ENCODE assay signal across 8 mouse cellular contexts in genomic region chr4:130874601-130875000, GRCm38 (mm10). TPM values are rescaled to one million over a fixed set of nuclear protein-coding genes. Genes with fewer than 3 reads are reported as not detected.
DNase-seq lines count a peak whose midpoint lies in the region; ATAC-seq and TF ChIP-seq lines count a peak whose summit lies in the region.

No protein-coding gene starts in this region.

- H3K27me3 ChIP-seq in MEL (ENCODE audit: control insufficient read depth in 1 of 2, insufficient read depth in 2 of 2, low read length in 2 of 2), result no peaks in the 10 kb centered on the region
- H3K27me3 ChIP-seq in embryonic facial prominence, embryonic 14.5 days (replicated peaks; ENCODE audit: control insufficient read depth, insufficient read depth, low read length), result 0 out of 2 replicates have a peak, but pooled peaks cover 5% of the 10 kb centered on the region
- H3K27me3 ChIP-seq in heart, postnatal 0 days (ENCODE audit: control insufficient read depth, insufficient read depth, low read length), result peaks cover 7% of the 10 kb centered on the region; the same call in 1 of the 2 replicates
- H3K27me3 ChIP-seq in neural tube, embryonic 14.5 days (ENCODE audit: control insufficient read depth, insufficient read depth, low read length), result no peaks in the 10 kb centered on the region; the same call in 1 of the 2 replicates

- H3K27ac ChIP-seq in MEL (ENCODE audit: control insufficient read depth, low read depth, low read length), result no peak overlapping the region
- H3K27ac ChIP-seq in embryonic facial prominence, embryonic 14.5 days (replicated peaks; ENCODE audit: low read depth, low read length), result no peak overlapping the region
- no peak overlapping the region for H3K27ac ChIP-seq in heart, postnatal 0 days (ENCODE audit: low read depth)
- no peak overlapping the region for H3K27ac ChIP-seq in neural tube, embryonic 14.5 days (ENCODE audit: low read depth, low read length)

- peak; percentile 68 for DNase-seq in MEL (ENCODE audit: low read depth, low spot score)
- peak; percentile 86 for DNase-seq in adrenal gland, adult 2 months
- peak; percentile 94 for DNase-seq in embryonic facial prominence, embryonic 14.5 days (ENCODE audit: low spot score)
- peak; percentile 87 for DNase-seq in heart, postnatal 0 days (ENCODE audit: low spot score)
- peak; percentile 87 for DNase-seq in kidney, postnatal 14 days
- no peak for DNase-seq in spleen, postnatal 4 days (ENCODE audit: low spot score in 2 of 2)
- no peak for DNase-seq in left cerebral cortex, postnatal 25 days (ENCODE audit: low spot score in 2 of 2)

- no peaks in the 10 kb centered on the region for H3K36me3 ChIP-seq in MEL (ENCODE audit: control insufficient read depth in 1 of 2, insufficient read depth in 2 of 2, low read length in 2 of 2)
- no peaks in the 10 kb centered on the region for H3K36me3 ChIP-seq in embryonic facial prominence, embryonic 14.5 days (ENCODE audit: control insufficient read depth, insufficient read depth, low read length)
- H3K36me3 ChIP-seq in heart, postnatal 0 days (replicated peaks; ENCODE audit: control insufficient read depth, insufficient read depth, low read length), result no peaks in the 10 kb centered on the region
- H3K36me3 ChIP-seq in neural tube, embryonic 14.5 days (ENCODE audit: control insufficient read depth, insufficient read depth, low read length), result no peaks in the 10 kb centered on the region

- no peak overlapping the region for H3K4me3 ChIP-seq in MEL (ENCODE audit: control insufficient read depth in 1 of 2, insufficient read depth in 1 of 2, low read depth in 2 of 2, low read length in 2 of 2)
- no peak overlapping the region for H3K4me3 ChIP-seq in embryonic facial prominence, embryonic 14.5 days (ENCODE audit: low read depth, low read length)
- H3K4me3 ChIP-seq in heart, postnatal 0 days (ENCODE audit: low read depth, low read length), result no peak overlapping the region
- H3K4me3 ChIP-seq in neural tube, embryonic 14.5 days (ENCODE audit: low read depth, low read length), result no peak overlapping the region

- TF ChIP-seq RAD21 in MEL (IDR thresholded peaks at IDR 0.05; ENCODE audit: low read depth, low read length), result no peak

- peak; percentile 27; the same call in 1 of the 2 replicates for ATAC-seq in embryonic facial prominence, embryonic 14.5 days (ENCODE audit: low read depth)
- peak; percentile 73 for ATAC-seq in heart, postnatal 0 days (ENCODE audit: insufficient read depth, low read depth)
- ATAC-seq in neural tube, embryonic 14.5 days (ENCODE audit: low read depth), result peak; percentile 48; the same call in 1 of the 2 replicates

- H3K79me2 ChIP-seq in MEL (ENCODE audit: control insufficient read depth, insufficient read depth, low read length, poor library complexity), result no peaks in the 10 kb centered on the region

- no peak overlapping the region; the same call in 1 of the 2 replicates for H3K4me2 ChIP-seq in embryonic facial prominence, embryonic 14.5 days (ENCODE audit: low read depth, low read length)
- no peak overlapping the region for H3K4me2 ChIP-seq in heart, postnatal 0 days (ENCODE audit: low read depth, low read length)
- H3K4me2 ChIP-seq in neural tube, embryonic 14.5 days (ENCODE audit: low read depth, low read length), result no peak overlapping the region

- intact Hi-C loops in left cerebral cortex, postnatal 25 days (cut with DNase I), result no loop called here

- TF ChIP-seq CTCF in MEL (IDR thresholded peaks at IDR 0.05 in 2 of 3, conservative IDR thresholded peaks at IDR 0.05 in 1 of 3; ENCODE audit: control insufficient read depth in 1 of 3, insufficient read depth in 1 of 3, low read depth in 2 of 3, low read length in 3 of 3, poor library complexity in 1 of 3, severe bottlenecking in 1 of 3), result no peak
- no peak for TF ChIP-seq CTCF in heart, postnatal 0 days (IDR thresholded peaks at IDR 0.05; ENCODE audit: low read depth)

- no peaks in the 10 kb centered on the region for H3K9me3 ChIP-seq in MEL (replicated peaks; ENCODE audit: insufficient read depth, low read length)
- H3K9me3 ChIP-seq in embryonic facial prominence, embryonic 14.5 days (ENCODE audit: control insufficient read depth, low read length), result no peaks in the 10 kb centered on the region
- no peaks in the 10 kb centered on the region for H3K9me3 ChIP-seq in heart, postnatal 0 days (replicated peaks; ENCODE audit: control insufficient read depth, low read length)
- H3K9me3 ChIP-seq in neural tube, embryonic 14.5 days (ENCODE audit: control insufficient read depth, low read length), result no peaks in the 10 kb centered on the region

- no peaks in the 10 kb centered on the region for H3K4me1 ChIP-seq in MEL (ENCODE audit: control insufficient read depth in 1 of 2, insufficient read depth in 2 of 2, low read length in 2 of 2)
- peaks cover 28% of the 10 kb centered on the region for H3K4me1 ChIP-seq in embryonic facial prominence, embryonic 14.5 days (ENCODE audit: control insufficient read depth, insufficient read depth, low read length)
- H3K4me1 ChIP-seq in heart, postnatal 0 days (ENCODE audit: control insufficient read depth, insufficient read depth), result peaks cover 9% of the 10 kb centered on the region
- peaks cover 26% of the 10 kb centered on the region for H3K4me1 ChIP-seq in neural tube, embryonic 14.5 days (ENCODE audit: control insufficient read depth, insufficient read depth, low read length)

- 13% methylated on average over 10 of the region's 10 CpGs for WGBS in embryonic facial prominence, embryonic 14.5 days
- 13% methylated on average over 10 of the region's 10 CpGs for WGBS in heart, postnatal 0 days
- WGBS in neural tube, embryonic 14.5 days, result 14% methylated on average over 10 of the region's 10 CpGs

- no peak for TF ChIP-seq EP300 in MEL (IDR thresholded peaks at IDR 0.05; ENCODE audit: low read depth in 1 of 2, low read length in 2 of 2)
- no peak for TF ChIP-seq EP300 in heart, postnatal 0 days (IDR thresholded peaks at IDR 0.05; ENCODE audit: low read depth)

- no peak overlapping the region for H3K9ac ChIP-seq in MEL (ENCODE audit: control insufficient read depth, low read depth, low read length, poor library complexity, severe bottlenecking)
- no peak overlapping the region for H3K9ac ChIP-seq in embryonic facial prominence, embryonic 14.5 days (ENCODE audit: low read depth, low read length)
- no peak overlapping the region for H3K9ac ChIP-seq in heart, postnatal 0 days (replicated peaks; ENCODE audit: low read depth, low read length)
- H3K9ac ChIP-seq in neural tube, embryonic 14.5 days (replicated peaks; ENCODE audit: low read depth, low read length), result no peak overlapping the region

- TF ChIP-seq POLR2A in MEL (IDR thresholded peaks at IDR 0.05; ENCODE audit: control insufficient read depth in 1 of 2, insufficient read depth in 1 of 2, low read depth in 1 of 2, low read length in 2 of 2, poor library complexity in 1 of 2), result no peak

TF ChIP-seq in MEL, 35 proteins besides CTCF, POLR2A, EP300 and RAD21:
- no peak for TF ChIP-seq GABPA (IDR thresholded peaks at IDR 0.05; ENCODE audit: low read depth, low read length)
- no peak for TF ChIP-seq ZKSCAN1 (IDR thresholded peaks at IDR 0.05; ENCODE audit: low read depth, low read length)
- no peak for TF ChIP-seq GATA1 (IDR thresholded peaks at IDR 0.05; ENCODE audit: low read depth, low read length)
- TF ChIP-seq TBP (IDR thresholded peaks at IDR 0.05; ENCODE audit: low read depth, low read length), result no peak
- TF ChIP-seq ELF1 (IDR thresholded peaks at IDR 0.05; ENCODE audit: low read depth, low read length), result no peak
- TF ChIP-seq TAL1 (IDR thresholded peaks at IDR 0.05; ENCODE audit: low read length), result no peak
- no peak for TF ChIP-seq E2F4 (IDR thresholded peaks at IDR 0.05; ENCODE audit: borderline replicate concordance, low read depth, low read length)
- TF ChIP-seq ZMIZ1 (IDR thresholded peaks at IDR 0.05; ENCODE audit: low read depth, low read length), result no peak
- TF ChIP-seq USF1 (IDR thresholded peaks at IDR 0.05; ENCODE audit: low read depth, low read length), result no peak
- no peak for TF ChIP-seq MAZ (IDR thresholded peaks at IDR 0.05; ENCODE audit: low read depth, low read length)
- no peak for TF ChIP-seq TCF12 (IDR thresholded peaks at IDR 0.05; ENCODE audit: low read depth, low read length)
- no peak for TF ChIP-seq ZNF384 (IDR thresholded peaks at IDR 0.05; ENCODE audit: low read depth, low read length)
- no peak for TF ChIP-seq ETS1 (IDR thresholded peaks at IDR 0.05; ENCODE audit: low read depth, low read length)
- no peak for TF ChIP-seq RCOR1 (IDR thresholded peaks at IDR 0.05; ENCODE audit: low read depth, low read length)
- TF ChIP-seq CHD2 (IDR thresholded peaks at IDR 0.05; ENCODE audit: low read length), result no peak
- no peak for TF ChIP-seq CHD1 (IDR thresholded peaks at IDR 0.05; ENCODE audit: low read depth, low read length)

RNA-seq across cellular contexts. Expression of gene Laptm5, which starts 38.3 kb away (rescaled TPM):
- total RNA-seq in MEL (2012; rRNA removed), result 101 and 116 TPM in 2 replicates
- 100 to 1,000 TPM; 234 to 696 TPM for polyA plus RNA-seq in MEL (2012; ENCODE audit: insufficient read depth in 1 of 2, insufficient read length in 2 of 2, low read depth in 1 of 2, low replicate concordance in 2 of 2, missing spikeins in 1 of 2)
- 10 to 100 TPM; 30.8 to 36.8 TPM for total RNA-seq in adrenal gland, adult 2 months (2021)
- 72.4 and 79.8 TPM in 2 replicates for polyA plus RNA-seq in adrenal gland, adult 2 months (2012; rRNA removed)
- polyA plus RNA-seq in embryonic facial prominence, embryonic 14.5 days (2014; fragmentation: Nextera tagmentation; extraction: Ambion mirVana), result 74.2 and 76.1 TPM in 2 replicates
- total RNA-seq in heart, postnatal 0 days (2014; rRNA removed; ENCODE audit: low replicate concordance), result 15.9 and 21.6 TPM in 2 replicates
- polyA plus RNA-seq in heart, postnatal 0 days (2015; fragmentation: Nextera tagmentation; extraction: Ambion mirVana), result 14.7 and 15.6 TPM in 2 replicates
- polyA plus RNA-seq in neural tube, embryonic 14.5 days (2014; fragmentation: Nextera tagmentation; extraction: Ambion mirVana), result 21.2 and 36.6 TPM in 2 replicates
- total RNA-seq in left cerebral cortex, postnatal 25 days (2021), result 10 to 100 TPM; 29.6 to 36.5 TPM

Comparison
In these comparisons a context has a peak if more than half of its experiments do, and no peak if none do; other contexts are left out.
1. DNase-seq: peak in MEL (single experiment), adrenal gland, adult 2 months (single experiment), embryonic facial prominence, embryonic 14.5 days (single experiment), heart, postnatal 0 days (single experiment) and kidney, postnatal 14 days (single experiment); none in spleen, postnatal 4 days (0 of 2) and left cerebral cortex, postnatal 25 days (0 of 2).
2. Peak in every context shown above with its lines, with median percentiles within 50 percentile points of each other: ATAC-seq.